Mouse (Mus musculus): ENCODE measurements around the gene Tstd2. TPM values are rescaled to one million over a fixed set of nuclear protein-coding genes. Genes with fewer than 3 reads are reported as not detected.

Gene Tstd2
- polyA plus RNA-seq (2012) = 10.7 and 12.6 TPM in 2 replicates

DNA sequence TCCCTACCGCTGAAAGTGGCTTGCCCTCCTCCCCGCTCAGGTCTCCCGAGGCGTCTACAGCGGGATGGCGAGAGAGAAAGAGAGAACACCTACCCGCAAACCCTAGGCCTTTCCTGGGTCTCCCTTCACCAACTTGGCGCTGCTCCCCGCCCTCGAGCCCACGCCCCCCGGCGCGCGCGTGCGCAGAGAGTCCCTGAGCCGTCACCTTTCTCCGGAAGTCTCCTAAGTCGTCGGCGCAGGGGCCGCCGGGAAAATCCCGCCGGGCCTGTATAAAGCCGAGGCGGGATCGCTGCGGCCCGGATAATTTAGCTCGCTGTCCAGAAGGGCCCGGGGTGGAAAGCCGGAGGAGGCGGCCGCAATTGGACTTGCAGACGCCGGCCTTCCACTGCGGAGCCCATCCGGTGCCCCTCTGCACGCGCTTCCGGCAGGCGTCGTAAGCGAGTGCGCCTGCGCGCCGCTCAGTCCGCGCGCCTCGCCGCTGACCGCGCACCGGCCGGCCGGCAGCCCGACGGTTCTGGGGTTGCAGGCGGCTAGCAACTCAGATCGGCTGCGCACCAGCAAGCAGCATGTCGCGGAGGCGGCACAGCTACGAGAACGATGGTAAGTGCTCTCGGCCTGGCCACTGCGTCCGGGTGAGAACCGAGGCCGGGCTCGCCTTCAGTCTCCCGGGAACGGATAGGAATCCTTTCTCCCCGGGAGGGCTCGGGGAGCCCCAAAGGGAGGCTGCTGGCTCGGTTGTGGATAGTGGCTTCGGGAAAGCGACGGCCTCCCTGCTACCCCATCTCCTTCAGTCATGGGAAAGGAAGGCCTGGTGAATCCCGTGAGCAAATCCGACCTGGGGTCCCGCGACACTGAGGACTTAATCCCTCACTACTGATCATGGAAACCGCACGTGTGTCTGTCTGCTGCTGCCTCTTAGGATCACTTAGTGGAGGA is at the start of gene Tstd2, which contains the start of gene Ncbp1:
Tstd2 (minus strand) TSS at position 408 of the 936 bp plus-strand sequence.
Ncbp1 (plus strand) TSS at position 327 of the 936 bp plus-strand sequence.
- TF ChIP-seq GATA1 (IDR thresholded peaks at IDR 0.05; ENCODE audit: low read length) = no peak

DNA sequence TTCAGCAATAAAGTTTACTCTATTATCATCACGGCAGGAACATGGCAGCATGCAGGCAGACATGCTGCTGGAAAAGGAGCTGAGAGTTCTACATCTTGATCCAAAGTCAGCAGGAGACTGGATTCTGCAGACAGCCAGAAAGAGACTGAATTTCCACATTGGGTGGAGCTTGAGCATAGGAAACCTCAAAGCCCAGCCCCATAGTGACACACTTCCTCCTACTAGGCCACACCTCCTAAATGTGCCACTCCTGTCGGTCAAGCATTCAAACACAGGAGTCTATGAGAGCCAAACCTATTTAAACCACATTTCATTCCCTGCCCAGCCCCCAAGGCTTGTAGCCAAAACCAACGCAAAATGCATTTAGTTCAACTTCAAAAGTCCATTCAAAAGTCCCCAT is 48.0 kb upstream of the Tstd2 start:
- no peak for TF ChIP-seq GATA1 (IDR thresholded peaks at IDR 0.05; ENCODE audit: low read length)

- TF ChIP-seq GATA1 (IDR thresholded peaks at IDR 0.05; ENCODE audit: low read length) = no peak
These were observed 47.4 kb upstream of the Tstd2 start for GRCm38 (mm10) chr4:46185890-46186289.

DNA sequence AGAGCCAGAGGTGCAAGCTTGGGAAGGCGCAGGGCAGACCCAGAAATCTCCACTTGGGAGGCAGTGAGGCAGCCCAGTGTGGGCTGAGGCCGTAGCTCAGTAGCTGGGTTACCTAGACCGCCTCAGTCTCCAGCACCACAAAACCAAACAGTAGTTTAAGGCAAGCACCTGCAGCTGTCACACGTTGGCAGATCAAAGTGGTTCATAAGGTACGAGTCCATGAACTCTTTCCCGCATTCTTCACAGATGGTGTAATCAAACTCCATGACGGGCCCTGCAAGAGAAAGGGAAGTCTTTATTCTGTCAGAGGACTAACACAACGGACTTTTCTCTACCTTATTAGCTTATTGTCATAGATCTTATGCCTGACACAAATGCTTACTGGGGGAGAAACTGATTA is 46.9 kb upstream of the Tstd2 start:
- no peak for TF ChIP-seq GATA1 (IDR thresholded peaks at IDR 0.05; ENCODE audit: low read length)

- TF ChIP-seq GATA1 (IDR thresholded peaks at IDR 0.05; ENCODE audit: low read length) = no peak
These were observed 43.7 kb upstream of the Tstd2 start for GRCm38 (mm10) chr4:46182181-46182580.

GRCm38 (mm10) chr4:46181168-46181567 is 42.7 kb upstream of the Tstd2 start:
- TF ChIP-seq GATA1 (IDR thresholded peaks at IDR 0.05; ENCODE audit: low read length) = no peak

DNA sequence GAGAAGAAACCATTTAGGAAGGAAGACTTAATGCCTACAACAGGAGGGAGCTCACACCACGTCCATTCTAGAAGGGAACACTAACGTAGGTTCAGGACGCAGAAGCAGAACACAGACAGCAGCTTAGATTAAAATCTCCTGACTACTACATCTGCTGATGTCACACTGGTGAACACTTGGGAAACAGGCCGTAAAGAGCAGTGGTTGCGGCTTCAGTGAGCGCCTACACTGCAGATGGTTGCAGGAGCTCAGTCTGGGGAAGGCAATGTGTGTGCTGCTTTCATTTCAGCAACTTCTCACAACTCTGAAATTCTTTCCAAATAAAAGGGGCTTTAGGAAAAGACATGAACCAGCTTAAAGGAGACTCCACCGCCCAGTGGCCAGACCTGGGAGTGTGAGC is 39.0 kb upstream of the Tstd2 start:
- TF ChIP-seq GATA1 (IDR thresholded peaks at IDR 0.05; ENCODE audit: low read length) = no peak

- no peak for TF ChIP-seq GATA1 (IDR thresholded peaks at IDR 0.05; ENCODE audit: low read length)
These were observed 38.5 kb upstream of the Tstd2 start for GRCm38 (mm10) chr4:46177018-46177417.

DNA sequence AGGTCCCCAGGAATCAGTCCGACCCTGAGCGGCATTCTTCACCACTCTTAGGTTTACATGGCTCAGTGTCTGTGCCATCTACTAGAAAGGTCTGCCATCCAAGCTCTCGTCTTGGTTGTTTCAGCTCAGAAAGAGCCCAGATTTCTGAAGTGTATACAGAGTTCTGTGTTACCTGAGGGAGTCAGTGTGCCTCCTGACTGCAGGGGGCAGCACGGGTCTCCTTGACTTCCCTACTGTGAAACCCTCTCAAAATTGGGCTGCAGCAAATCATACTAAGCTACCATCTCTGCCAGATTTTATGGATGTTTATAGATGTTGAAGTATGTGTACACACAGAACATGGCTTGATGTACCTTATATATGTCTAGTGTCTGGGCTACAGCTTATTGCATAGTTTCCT is 37.8 kb upstream of the Tstd2 start:
- TF ChIP-seq GATA1 (IDR thresholded peaks at IDR 0.05; ENCODE audit: low read length) = no peak

GRCm38 (mm10) chr4:46171761-46172160 is 33.3 kb upstream of the Tstd2 start:
- no peak for TF ChIP-seq GATA1 (IDR thresholded peaks at IDR 0.05; ENCODE audit: low read length)

DNA sequence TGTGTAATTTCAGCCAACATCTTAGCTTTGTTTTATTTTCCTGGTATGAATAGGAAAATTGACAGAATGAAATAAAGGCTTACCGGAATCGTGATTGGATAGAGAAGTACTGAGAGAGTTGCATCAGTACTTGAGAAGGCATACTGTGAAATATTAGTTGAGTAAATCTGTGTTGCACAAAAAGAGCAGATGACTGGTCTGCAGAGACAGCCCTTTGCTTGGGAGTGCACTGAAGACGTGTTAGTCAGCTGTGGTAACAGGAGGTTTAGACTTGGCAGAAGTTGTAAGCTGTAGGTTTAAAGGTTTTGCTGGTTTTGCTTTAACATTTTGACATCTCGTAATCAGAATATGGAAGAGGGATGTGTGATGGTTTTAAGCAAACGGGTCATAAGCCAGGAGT is 27.3 kb upstream of the Tstd2 start:
- no peak for TF ChIP-seq GATA1 (IDR thresholded peaks at IDR 0.05; ENCODE audit: low read length)

DNA sequence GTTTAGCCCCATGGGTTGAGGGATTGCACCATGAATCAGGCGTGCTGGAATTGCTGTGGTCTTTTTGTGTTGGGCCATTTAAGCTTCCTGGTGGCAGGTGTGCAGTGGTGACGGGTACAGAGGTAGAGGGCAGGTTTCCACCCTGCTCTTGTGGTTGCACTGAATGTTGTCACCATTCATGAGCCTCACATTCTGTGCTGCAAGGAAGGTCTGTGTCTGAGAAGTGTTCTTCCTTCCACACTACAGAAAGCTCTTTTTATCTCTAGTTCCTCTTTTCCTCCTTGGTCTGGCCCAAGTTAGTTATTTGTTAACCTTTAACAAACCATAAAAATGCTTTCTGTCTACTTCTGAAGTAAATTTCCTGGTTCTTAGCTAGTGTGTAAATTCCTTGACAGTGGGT is 25.5 kb upstream of the Tstd2 start:
- TF ChIP-seq GATA1 (IDR thresholded peaks at IDR 0.05; ENCODE audit: low read length) = no peak

GRCm38 (mm10) chr4:46151903-46152544 is 13.5 kb upstream of the Tstd2 start:
- TF ChIP-seq GATA1 (IDR thresholded peaks at IDR 0.05; ENCODE audit: low read length) = no peak

GRCm38 (mm10) chr4:46146881-46147280 is 8.4 kb upstream of the Tstd2 start:
- no peak for TF ChIP-seq GATA1 (IDR thresholded peaks at IDR 0.05; ENCODE audit: low read length)

GRCm38 (mm10) chr4:46144323-46144722 is 5.8 kb upstream of the Tstd2 start:
- no peak for TF ChIP-seq GATA1 (IDR thresholded peaks at IDR 0.05; ENCODE audit: low read length)

DNA sequence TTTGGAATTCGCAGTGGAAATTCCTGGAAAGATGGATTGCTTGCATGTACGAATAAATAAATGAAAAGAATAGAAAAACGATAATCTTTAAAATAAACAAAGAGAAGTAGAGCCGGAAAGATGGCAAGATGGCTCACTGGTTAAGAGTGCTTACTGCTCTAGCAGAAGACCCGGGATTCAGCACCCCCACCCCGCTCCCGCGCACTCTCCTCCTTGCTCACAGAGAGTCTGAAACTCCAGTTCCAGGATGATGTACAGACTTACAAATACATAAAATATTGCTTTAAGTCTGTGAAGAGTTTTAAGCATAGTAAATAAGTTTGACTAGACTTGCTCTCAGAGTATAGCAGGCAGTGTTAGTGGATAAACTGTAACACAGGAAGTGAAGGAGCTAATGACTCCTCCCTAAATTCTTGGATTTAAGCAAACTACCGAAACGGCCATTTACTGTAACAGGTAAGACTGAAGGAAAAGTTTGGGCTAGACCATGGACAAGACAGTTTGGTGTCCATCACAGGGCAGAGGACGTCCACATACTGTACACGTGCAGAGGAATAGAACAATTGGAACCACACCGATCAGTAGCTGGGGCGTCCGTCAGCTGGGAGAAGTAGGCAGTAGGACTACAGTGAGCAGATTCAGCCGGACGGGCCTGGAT is 736 bp downstream of the Tstd2 start:
- no peak for TF ChIP-seq GATA1 (IDR thresholded peaks at IDR 0.05; ENCODE audit: low read length)

Data from G1E-ER4 (cell line).